Mouse (Mus musculus) large intestine, adult 2 months (tissue): ENCODE data around the gene Hk2. TPM values are rescaled to one million over a fixed set of nuclear protein-coding genes. Genes with fewer than 3 reads are reported as not detected.
"Not testable (repeated sequence)": the region's sequence is repeated elsewhere in the genome, so short reads cannot be mapped to it uniquely, and the experiment has no call there.

Source experiments
- DNase-seq: peaks from one replicate; pipeline ENCODE4 v3.0.0-alpha.2; 2012; ENCODE audit warnings: low read depth, low spot score
- WGBS: fragments of 180-500 bp; shearing (Covaris S2); methylation state at CpG from one replicate; pipeline ENCODE4 v1.1.7; 2018; 5-methylcytosine and 5-hydroxymethylcytosine counted together
- polyA plus RNA-seq: library from polyadenylated mRNA; depleted of rRNA; stranded (reverse); fragments of >200 nt; gene quantifications from 2 replicates; pipeline ENCODE4 v1.2.3, GENCODE M21; 2012; rRNA removed

The Hk2 gene
- polyA plus RNA-seq, 1 experiment, result 32.4 TPM

DNA sequence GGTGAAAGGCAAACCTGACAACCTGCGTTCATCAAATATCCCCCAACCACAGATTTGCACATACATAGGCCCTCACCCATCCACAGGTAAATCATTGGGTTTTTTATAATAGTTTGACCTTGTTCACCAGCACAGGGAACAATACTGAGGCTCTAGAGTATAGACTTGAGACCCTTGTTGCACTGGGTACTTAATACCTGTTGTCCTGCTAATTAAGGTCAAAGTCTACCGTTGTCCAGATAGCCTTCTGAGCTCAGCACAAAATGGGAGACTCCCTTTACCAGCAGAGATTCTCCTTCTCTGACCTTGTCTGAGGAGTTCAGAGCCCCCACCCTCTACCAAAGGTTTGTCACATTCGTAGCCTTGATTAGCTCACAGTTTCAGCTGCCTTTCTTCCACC lies 70.5 kb downstream of the Hk2 start:
- 89% methylated on average over 3 of the region's 3 CpGs for WGBS
- DNase-seq, result no peak

GRCm38 (mm10) chr6:82702593-82703017 lies 71.6 kb downstream of the Hk2 start:
- WGBS, result 26% methylated on average over 16 of the region's 16 CpGs
- peak; percentile 55 for DNase-seq

- 63% methylated on average over 6 of the region's 6 CpGs for WGBS
- DNase-seq, result no peak
Measured at GRCm38 (mm10) chr6:82701296-82701695, 73.0 kb downstream of the Hk2 start.

DNA sequence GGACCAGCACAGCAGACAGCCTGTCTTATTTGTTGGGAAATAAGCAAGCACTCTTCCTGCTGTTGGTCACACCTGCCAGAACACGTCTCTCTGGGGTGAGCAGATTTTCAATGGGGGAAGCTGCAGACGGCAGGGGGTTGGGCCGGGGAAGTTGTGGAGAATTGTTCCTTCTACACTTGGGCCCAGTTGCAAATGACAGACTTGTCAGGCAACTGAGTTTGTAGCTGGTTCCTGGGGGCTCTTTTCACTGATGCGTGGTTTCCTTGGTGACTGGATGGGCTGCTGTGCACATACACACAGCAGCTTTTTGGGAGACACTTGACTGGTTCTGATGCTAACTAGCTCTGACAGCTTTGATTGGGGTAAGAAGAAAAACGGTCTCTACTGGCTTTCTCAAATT lies 74.4 kb downstream of the Hk2 start:
- no peak for DNase-seq
- WGBS, result 46% methylated on average over 5 of the region's 5 CpGs

DNA sequence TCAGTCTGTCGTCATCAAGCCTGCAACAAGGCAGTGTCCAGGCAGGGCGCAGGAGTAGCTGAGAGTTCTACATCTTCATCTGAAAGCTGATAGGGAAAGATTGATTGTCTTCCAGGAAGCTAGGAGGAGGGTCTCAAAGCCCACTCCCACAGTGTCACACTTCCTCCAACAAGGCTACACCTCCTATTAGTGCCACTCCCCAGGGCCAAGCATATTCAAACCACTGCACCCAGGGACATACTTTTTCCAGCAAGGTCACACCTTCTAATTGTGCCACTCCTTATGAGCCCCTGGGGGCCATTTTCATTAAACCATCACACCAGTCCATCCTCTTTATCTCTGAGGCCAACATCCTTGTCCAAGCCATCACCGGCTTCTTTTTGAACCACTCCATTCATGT lies 77.5 kb downstream of the Hk2 start:
- WGBS, result 89% methylated on average over 3 of the region's 3 CpGs
- no peak for DNase-seq

DNA sequence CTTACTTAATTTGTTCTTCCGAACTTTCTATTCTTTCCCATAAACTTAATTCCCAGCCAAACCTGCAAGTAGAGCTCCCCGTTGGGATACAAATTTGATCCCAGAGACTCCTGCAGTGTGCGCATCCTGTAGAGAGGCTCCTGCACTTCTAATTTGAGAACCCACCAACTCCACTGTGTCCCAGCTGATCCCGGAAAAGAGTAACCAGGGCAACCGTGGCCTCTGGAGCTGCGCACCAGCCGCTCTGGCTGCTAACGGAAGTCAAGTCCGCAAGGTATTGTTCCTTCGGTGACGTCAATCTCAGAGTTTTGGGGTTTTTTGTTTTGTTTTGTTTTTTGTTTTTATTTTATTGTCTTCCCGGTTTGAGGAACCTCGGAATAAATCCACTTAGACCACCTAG lies 79.6 kb downstream of the Hk2 start:
- 63% methylated on average over 13 of the region's 13 CpGs for WGBS
- DNase-seq, result no peak

DNA sequence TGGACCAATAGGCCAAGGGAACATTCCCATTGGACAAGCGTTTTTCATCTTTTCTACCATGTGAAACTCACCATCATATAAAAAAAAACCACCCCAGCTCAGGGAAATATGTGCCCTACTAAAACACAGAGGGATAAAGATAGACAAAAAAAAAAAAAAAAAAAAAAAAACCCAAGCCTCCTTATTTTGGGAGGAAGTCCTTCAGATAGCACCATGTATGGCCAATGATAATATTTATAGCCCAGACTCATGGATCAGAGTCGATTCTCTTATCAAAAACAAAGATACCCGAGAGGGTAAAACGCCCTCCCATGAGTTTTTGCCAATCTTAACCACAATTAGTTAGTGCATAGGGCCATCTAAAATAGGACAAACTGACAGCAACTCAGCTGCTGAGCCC lies 84.8 kb downstream of the Hk2 start:
- no peak for DNase-seq
- 87% methylated on average over 4 of the region's 4 CpGs for WGBS

GRCm38 (mm10) chr6:82688586-82688985 lies 85.7 kb downstream of the Hk2 start:
- WGBS, result 84% methylated on average over 5 of the region's 5 CpGs
- DNase-seq, result not testable (repeated sequence)

- DNase-seq, result no peak
Measured at GRCm38 (mm10) chr6:82684136-82684535, 90.1 kb downstream of the Hk2 start.

GRCm38 (mm10) chr6:82679286-82679685 lies 95.0 kb downstream of the Hk2 start:
- WGBS, result 77% methylated on average over 2 of the region's 2 CpGs
- DNase-seq, result not testable (repeated sequence)

DNA sequence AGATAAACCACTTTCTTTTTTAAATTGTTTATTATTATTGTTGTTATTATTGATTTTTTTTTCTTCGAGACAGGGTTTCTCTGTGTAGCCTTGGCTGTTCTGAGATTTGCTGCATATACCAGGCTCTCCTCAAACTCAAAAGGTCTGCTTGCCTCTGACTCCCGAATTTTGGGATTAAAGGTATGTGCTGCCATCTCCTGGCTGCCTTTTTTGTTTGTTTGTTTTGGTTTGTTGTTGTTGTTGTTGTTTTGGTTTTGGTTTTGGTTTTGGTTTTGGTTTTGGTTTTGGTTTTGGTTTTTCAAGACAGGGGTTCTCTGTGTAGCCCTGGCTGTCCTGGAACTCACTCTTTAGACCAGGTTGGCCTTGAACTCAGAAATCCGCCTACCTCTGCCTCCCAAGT lies 96.6 kb downstream of the Hk2 start:
- not testable (repeated sequence) for DNase-seq
- 78% methylated on average over 3 of the region's 3 CpGs for WGBS

Other genes starting within 250 kb of the Hk2 start
- gene Pole4, start 69.1 kb downstream of the Hk2 start, polyA plus RNA-seq, result 13.4 and 14.5 TPM in 2 replicates
- 0.43 and 0.51 TPM in 2 replicates for gene Sema4f, start 165.3 kb upstream of the Hk2 start, polyA plus RNA-seq
- gene M1ap, start 172.4 kb upstream of the Hk2 start, polyA plus RNA-seq, result 0.34 and 0.46 TPM in 2 replicates